Mouse (Mus musculus): ENCODE measurements around the gene Wdr26. TPM values are rescaled to one million over a fixed set of nuclear protein-coding genes. Genes with fewer than 3 reads are reported as not detected.

The Wdr26 gene
- polyA plus RNA-seq, 1 experiment from 2014 or later, result 43.6 TPM

GRCm38 (mm10) chr1:181150431-181150826 is 61.4 kb downstream of the Wdr26 start:
- ATAC-seq (ENCODE audit: insufficient number of reproducible peaks, insufficient read depth, low FRiP score, low TSS enrichment, low read depth), result no peak
- Histone ChIP-seq H3K4me1 (peaks cover 21% of the 10 kb centered on the region), H3K36me3 (peaks cover 15% of the 10 kb centered on the region), H3K4me2 (peak overlapping the region; percentile 65; the same call in 1 of the 2 replicates), H3K9ac (peak overlapping the region; percentile 94; the same call in 1 of the 2 replicates), H3K27ac (no peak overlapping the region), H3K4me3 (peak overlapping the region; percentile 93), H3K27me3 (no peaks in the 10 kb centered on the region), H3K9me3 (no peaks in the 10 kb centered on the region)
- 62% methylated on average over 3 of the region's 3 CpGs for whole genome bisulfite sequencing

- peaks cover 7% of the 10 kb centered on the region for H3K36me3 ChIP-seq
Measured at GRCm38 (mm10) chr1:181149373-181150017, 62.3 kb downstream of the Wdr26 start.

GRCm38 (mm10) chr1:181148540-181148939 is 63.3 kb downstream of the Wdr26 start:
- no peak overlapping the region for H3K27ac ChIP-seq
- 65% methylated on average over 5 of the region's 5 CpGs for WGBS
- no peak overlapping the region for H3K9ac ChIP-seq
- H3K4me1 ChIP-seq, result peaks cover 18% of the 10 kb centered on the region
- ATAC-seq (ENCODE audit: insufficient number of reproducible peaks, insufficient read depth, low FRiP score, low TSS enrichment, low read depth), result no peak
- H3K9me3 ChIP-seq, result no peaks in the 10 kb centered on the region
- H3K36me3 ChIP-seq, result no peaks in the 10 kb centered on the region
- no peaks in the 10 kb centered on the region for H3K27me3 ChIP-seq
- no peak overlapping the region for H3K4me3 ChIP-seq
- no peak overlapping the region for H3K4me2 ChIP-seq

More at GRCm38 (mm10) chr1:181149373-181150017, 62.3 kb downstream of the Wdr26 start:
- Histone ChIP-seq H3K27me3 (no peaks in the 10 kb centered on the region), H3K27ac (no peak overlapping the region), H3K4me1 (peaks cover 18% of the 10 kb centered on the region), H3K4me3 (no peak overlapping the region), H3K4me2 (no peak overlapping the region), H3K9ac (no peak overlapping the region), H3K9me3 (no peaks in the 10 kb centered on the region)
- 70% methylated on average over 3 of the region's 3 CpGs for WGBS
- ATAC-seq (ENCODE audit: insufficient number of reproducible peaks, insufficient read depth, low FRiP score, low TSS enrichment, low read depth), result no peak

- Histone ChIP-seq H3K4me3 (no peak overlapping the region), H3K36me3 (peaks cover 7% of the 10 kb centered on the region), H3K27me3 (no peaks in the 10 kb centered on the region), H3K27ac (no peak overlapping the region), H3K4me2 (0 out of 2 replicates have a peak overlapping the region, but pooled peaks have one; percentile 60), H3K9me3 (no peaks in the 10 kb centered on the region), H3K9ac (no peak overlapping the region), H3K4me1 (peaks cover 14% of the 10 kb centered on the region)
- ATAC-seq (ENCODE audit: insufficient number of reproducible peaks, insufficient read depth, low FRiP score, low TSS enrichment, low read depth), result no peak
- WGBS, result 86% methylated on average over 2 of the region's 2 CpGs
Measured at GRCm38 (mm10) chr1:181146187-181146586, 65.6 kb downstream of the Wdr26 start.

GRCm38 (mm10) chr1:181144966-181145365 is 66.8 kb downstream of the Wdr26 start:
- Histone ChIP-seq H3K4me3 (peak overlapping the region; percentile 80), H3K9ac (peak overlapping the region; percentile 86), H3K4me1 (peaks cover 14% of the 10 kb centered on the region), H3K4me2 (peak overlapping the region; percentile 60), H3K27ac (peak overlapping the region; percentile 91; the same call in 1 of the 2 replicates), H3K36me3 (peaks cover 19% of the 10 kb centered on the region), H3K9me3 (no peaks in the 10 kb centered on the region), H3K27me3 (no peaks in the 10 kb centered on the region)
- no peak for ATAC-seq (ENCODE audit: insufficient number of reproducible peaks, insufficient read depth, low FRiP score, low TSS enrichment, low read depth)
- WGBS, result 17% methylated on average over 12 of the region's 12 CpGs

- Histone ChIP-seq H3K4me3 (peak within 1 kb of the TSS; percentile 80), H3K27ac (peak within 1 kb of the TSS; percentile 91), H3K9me3 (no peaks in the 10 kb centered on the region), H3K4me1 (peaks cover 14% of the 10 kb centered on the region), H3K9ac (peak within 1 kb of the TSS; percentile 86), H3K27me3 (no peaks in the 10 kb centered on the region), H3K4me2 (peak within 1 kb of the TSS; percentile 60), H3K36me3 (peaks cover 27% of the 10 kb centered on the region)
- under 1% methylated on average over 52 of the region's 52 CpGs for WGBS
- peak; percentile 100 for ATAC-seq (ENCODE audit: insufficient number of reproducible peaks, insufficient read depth, low FRiP score, low TSS enrichment, low read depth)
Measured at GRCm38 (mm10) chr1:181143950-181144836, 67.6 kb downstream of the Wdr26 start, which contains the start of the genes Nvl and Cnih4. Gene Nvl (minus strand): TSS chr1:181144204. Gene Cnih4 (plus strand): TSS chr1:181144693.

- no peaks in the 10 kb centered on the region for H3K9me3 ChIP-seq
- under 1% methylated on average over 12 of the region's 12 CpGs for WGBS
- peaks cover 31% of the 10 kb centered on the region for H3K36me3 ChIP-seq
- no peaks in the 10 kb centered on the region for H3K27me3 ChIP-seq
- H3K4me3 ChIP-seq, result peak overlapping the region; percentile 80
- peak; percentile 12; the same call in 1 of the 2 replicates for ATAC-seq (ENCODE audit: insufficient number of reproducible peaks, insufficient read depth, low FRiP score, low TSS enrichment, low read depth)
- peak overlapping the region; percentile 91 for H3K27ac ChIP-seq
- H3K4me2 ChIP-seq, result peak overlapping the region; percentile 60
- peaks cover 14% of the 10 kb centered on the region for H3K4me1 ChIP-seq
- H3K9ac ChIP-seq, result peak overlapping the region; percentile 86
Measured at GRCm38 (mm10) chr1:181143609-181143949, 68.2 kb downstream of the Wdr26 start.

- no peak overlapping the region for H3K9ac ChIP-seq
- no peaks in the 10 kb centered on the region for H3K9me3 ChIP-seq
- peaks cover 8% of the 10 kb centered on the region for H3K4me1 ChIP-seq
- no peak for ATAC-seq (ENCODE audit: insufficient number of reproducible peaks, insufficient read depth, low FRiP score, low TSS enrichment, low read depth)
- WGBS, result 88% methylated on average over 7 of the region's 7 CpGs
- no peaks in the 10 kb centered on the region for H3K27me3 ChIP-seq
- H3K27ac ChIP-seq, result no peak overlapping the region
- no peak overlapping the region for H3K4me3 ChIP-seq
- H3K4me2 ChIP-seq, result no peak overlapping the region
- peaks cover 65% of the 10 kb centered on the region for H3K36me3 ChIP-seq
Measured at GRCm38 (mm10) chr1:181138730-181139129, 73.1 kb downstream of the Wdr26 start.

- WGBS, result 93% methylated on average over 6 of the region's 6 CpGs
- H3K9ac ChIP-seq, result no peak overlapping the region
- H3K4me2 ChIP-seq, result no peak overlapping the region
- no peak overlapping the region for H3K4me3 ChIP-seq
- H3K27me3 ChIP-seq, result no peaks in the 10 kb centered on the region
- ATAC-seq (ENCODE audit: insufficient number of reproducible peaks, insufficient read depth, low FRiP score, low TSS enrichment, low read depth), result no peak
- H3K9me3 ChIP-seq, result no peaks in the 10 kb centered on the region
- H3K4me1 ChIP-seq, result no peaks in the 10 kb centered on the region
- H3K36me3 ChIP-seq, result peaks cover 80% of the 10 kb centered on the region
- no peak overlapping the region for H3K27ac ChIP-seq
Measured at GRCm38 (mm10) chr1:181131915-181132314, 79.9 kb downstream of the Wdr26 start.

- no peak overlapping the region for H3K4me2 ChIP-seq
- H3K4me3 ChIP-seq, result no peak overlapping the region
- H3K36me3 ChIP-seq, result peaks cover 83% of the 10 kb centered on the region
- no peak overlapping the region for H3K9ac ChIP-seq
- no peak for ATAC-seq (ENCODE audit: insufficient number of reproducible peaks, insufficient read depth, low FRiP score, low TSS enrichment, low read depth)
- no peak overlapping the region for H3K27ac ChIP-seq
- WGBS, result 92% methylated on average over 9 of the region's 9 CpGs
- H3K4me1 ChIP-seq, result no peaks in the 10 kb centered on the region
- no peaks in the 10 kb centered on the region for H3K9me3 ChIP-seq
- H3K27me3 ChIP-seq, result no peaks in the 10 kb centered on the region
Measured at GRCm38 (mm10) chr1:181126766-181127165, 85.0 kb downstream of the Wdr26 start.

GRCm38 (mm10) chr1:181125916-181126315 is 85.9 kb downstream of the Wdr26 start:
- 97% methylated on average over 3 of the region's 3 CpGs for WGBS
- Histone ChIP-seq H3K9me3 (no peaks in the 10 kb centered on the region), H3K4me3 (no peak overlapping the region), H3K27me3 (no peaks in the 10 kb centered on the region), H3K4me1 (no peaks in the 10 kb centered on the region), H3K9ac (no peak overlapping the region), H3K4me2 (no peak overlapping the region), H3K27ac (no peak overlapping the region), H3K36me3 (peaks cover 87% of the 10 kb centered on the region)
- ATAC-seq (ENCODE audit: insufficient number of reproducible peaks, insufficient read depth, low FRiP score, low TSS enrichment, low read depth), result no peak
